Mouse (Mus musculus) lung, postnatal 0 days (tissue): ENCODE data around the gene Tspan9. TPM values are rescaled to one million over a fixed set of nuclear protein-coding genes. Genes with fewer than 3 reads are reported as not detected.

Source experiments
- ATAC-seq: fragments of 200-750 bp; cut with Nextera tagmentation; 2 replicates; pipeline ENCODE4 v1.8.0; 2017; ENCODE audit warnings: moderate library complexity
- DNase-seq: peaks from one replicate; pipeline ENCODE4 v3.0.0-alpha.2; 2016; ENCODE audit warnings: low spot score
- H3K27ac ChIP-seq: fragments of 300-500 bp; sonication (generic); 2 replicates; pipeline ENCODE4 v1.5.1; 2014; ENCODE audit warnings: antibody characterized with exemption, mild to moderate bottlenecking, low read length, mixed read lengths
- H3K27me3 ChIP-seq: fragments of 300-500 bp; sonication (generic); replicated peaks from 2 replicates; pipeline ENCODE4 v1.6.1; 2014; ENCODE audit warnings: low read length, mixed read lengths; ENCODE audit not compliant: insufficient read depth
- H3K36me3 ChIP-seq: fragments of 300-500 bp; sonication (generic); 2 replicates; pipeline ENCODE4 v1.6.1; 2014; ENCODE audit warnings: low read length, mixed read lengths; ENCODE audit not compliant: insufficient read depth
- H3K4me1 ChIP-seq: fragments of 300-500 bp; sonication (generic); 2 replicates; pipeline ENCODE4 v1.6.1; 2014; ENCODE audit warnings: antibody characterized with exemption, low read depth, low read length, mixed read lengths; ENCODE audit not compliant: insufficient read depth
- H3K4me2 ChIP-seq: fragments of 300-500 bp; sonication (generic); replicated peaks from 2 replicates; pipeline ENCODE4 v1.6.1; 2014; ENCODE audit warnings: low read depth, mild to moderate bottlenecking, low read length, moderate library complexity, mixed read lengths
- H3K4me3 ChIP-seq: fragments of 300-500 bp; sonication (generic); 2 replicates; pipeline ENCODE4 v1.5.1; 2014; ENCODE audit warnings: low read depth, low read length
- H3K9ac ChIP-seq: fragments of 300-500 bp; sonication (generic); replicated peaks from 2 replicates; pipeline ENCODE4 v1.6.1; 2014; ENCODE audit warnings: low read depth, mild to moderate bottlenecking
- H3K9me3 ChIP-seq: fragments of 300-500 bp; sonication (generic); 2 replicates; pipeline ENCODE4 v1.6.1; 2016; ENCODE audit warnings: low read length, mixed read lengths
- CTCF ChIP-seq: IDR thresholded peaks from 2 replicates; pipeline ENCODE4 v1.5.1; 2016; ENCODE audit warnings: antibody characterized with exemption, mild to moderate bottlenecking
- EP300 ChIP-seq: IDR thresholded peaks from 2 replicates; pipeline ENCODE4 v1.6.1; 2016; ENCODE audit warnings: antibody characterized with exemption, mild to moderate bottlenecking, control low read depth
- WGBS: fragments of 180-500 bp; shearing (Covaris S2); extraction: QIAGEN DNeasy Blood & Tissue Kit; methylation state at CpG from one replicate; pipeline ENCODE4 v1.1.7; 2014; 5-methylcytosine and 5-hydroxymethylcytosine counted together
- polyA plus RNA-seq: library from polyadenylated mRNA; unstranded; fragments of >200 nt; fragmentation: Nextera tagmentation; extraction: Ambion mirVana; gene quantifications from 2 replicates; pipeline ENCODE4 v1.2.1, GENCODE M21; 2015

Gene Tspan9
- polyA plus RNA-seq, 1 experiment from 2014 or later = 136 TPM

DNA sequence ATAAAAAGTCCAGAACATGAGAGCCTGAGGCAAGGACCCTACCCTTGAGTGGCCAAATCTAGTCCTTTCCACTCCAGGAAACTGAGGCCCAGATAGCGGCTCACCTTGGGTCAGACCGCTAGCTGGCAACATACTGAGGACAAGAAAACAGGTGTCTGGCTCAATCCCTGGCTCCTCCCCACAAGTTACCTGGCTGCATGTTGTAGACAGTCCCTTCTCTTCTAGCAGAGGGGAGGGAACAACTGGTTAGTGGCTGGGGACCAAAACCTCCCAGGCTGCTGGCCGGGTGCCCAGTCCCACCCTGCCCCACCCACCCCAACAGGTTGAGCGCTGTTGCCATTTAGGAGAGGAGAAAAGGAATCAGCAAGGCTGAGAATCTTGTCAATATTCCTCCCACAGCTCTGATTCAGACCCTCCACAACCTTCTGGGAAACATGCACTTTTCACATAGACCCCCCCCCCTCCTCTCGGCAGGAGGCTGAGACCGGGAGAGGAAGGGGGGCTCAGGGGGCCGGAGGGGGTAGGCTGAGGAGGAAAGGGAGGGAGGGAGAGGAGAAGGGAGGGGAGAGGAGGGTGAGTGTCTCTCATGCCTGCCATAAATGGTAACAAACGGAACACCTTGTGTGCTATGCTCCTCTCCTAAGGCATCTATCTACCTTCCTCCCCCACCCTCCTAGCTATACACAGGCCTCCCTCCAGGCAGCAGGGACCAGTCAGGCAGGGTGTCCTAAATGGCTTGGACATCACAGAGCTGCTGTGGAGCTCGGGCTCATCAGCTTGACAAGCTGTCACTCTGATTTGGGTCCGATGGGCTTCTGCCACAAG, 122.1 kb downstream of the Tspan9 start:
- TF ChIP-seq EP300 = no peak
- TF ChIP-seq CTCF = no peak
- Histone ChIP-seq H3K9ac (no peak overlapping the region), H3K27me3 (no peaks in the 10 kb centered on the region), H3K4me3 (no peak overlapping the region), H3K4me2 (no peak overlapping the region), H3K4me1 (no peaks in the 10 kb centered on the region), H3K36me3 (no peaks in the 10 kb centered on the region), H3K9me3 (no peaks in the 10 kb centered on the region), H3K27ac (no peak overlapping the region)
- peak; percentile 46 for ATAC-seq
- 42% methylated on average over 7 of the region's 10 CpGs for WGBS
- peak; percentile 30 for DNase-seq

DNA sequence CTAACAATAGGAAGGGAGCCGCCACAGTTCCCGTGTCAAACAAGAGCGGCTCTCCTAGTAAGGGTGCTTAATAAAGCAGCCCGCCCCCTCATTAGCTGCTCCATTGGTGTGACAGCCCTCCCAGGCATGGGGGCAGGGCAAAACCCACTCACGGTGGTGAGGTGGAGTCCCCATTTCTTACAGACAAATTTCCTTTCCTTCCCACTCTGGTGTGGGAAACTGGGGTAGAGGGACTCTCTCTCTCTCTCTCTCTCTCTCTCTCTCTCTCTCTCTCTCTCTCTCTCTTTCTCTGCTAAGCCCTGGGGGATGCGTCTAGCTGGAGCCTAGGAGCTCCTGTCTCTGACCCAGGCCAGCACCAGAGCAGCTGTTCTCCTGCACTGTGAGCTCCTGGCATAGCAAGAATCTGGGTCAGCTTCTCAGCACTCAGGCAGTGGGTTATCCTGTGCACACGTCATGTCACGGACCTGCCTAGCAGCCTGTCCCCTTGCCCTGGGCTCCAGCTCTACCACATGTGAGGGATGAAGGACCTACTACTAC, 122.8 kb downstream of the Tspan9 start:
- no peak overlapping the region for H3K9ac ChIP-seq
- H3K27me3 ChIP-seq = no peaks in the 10 kb centered on the region
- DNase-seq (no peak), ATAC-seq (no peak)
- TF ChIP-seq EP300 (no peak), CTCF (no peak)
- H3K27ac ChIP-seq = no peak overlapping the region
- no peaks in the 10 kb centered on the region for H3K9me3 ChIP-seq
- H3K4me3 ChIP-seq = no peak overlapping the region
- H3K4me1 ChIP-seq = no peaks in the 10 kb centered on the region
- 54% methylated on average over 8 of the region's 8 CpGs for WGBS
- no peaks in the 10 kb centered on the region for H3K36me3 ChIP-seq
- H3K4me2 ChIP-seq = no peak overlapping the region

- Histone ChIP-seq H3K27me3 (no peaks in the 10 kb centered on the region), H3K9me3 (no peaks in the 10 kb centered on the region), H3K27ac (no peak overlapping the region), H3K4me3 (no peak overlapping the region), H3K4me1 (no peaks in the 10 kb centered on the region), H3K36me3 (no peaks in the 10 kb centered on the region), H3K9ac (no peak overlapping the region), H3K4me2 (no peak overlapping the region)
- ATAC-seq (no peak), DNase-seq (no peak)
- TF ChIP-seq EP300 (no peak), CTCF (no peak)
- WGBS = 84% methylated on average over 4 of the region's 4 CpGs
Measured at GRCm38 (mm10) chr6:128020053-128020452, 123.3 kb downstream of the Tspan9 start.

GRCm38 (mm10) chr6:128019119-128019518, 124.3 kb downstream of the Tspan9 start:
- Histone ChIP-seq H3K36me3 (no peaks in the 10 kb centered on the region), H3K4me2 (no peak overlapping the region), H3K27me3 (no peaks in the 10 kb centered on the region), H3K9ac (no peak overlapping the region), H3K4me1 (no peaks in the 10 kb centered on the region), H3K9me3 (no peaks in the 10 kb centered on the region), H3K27ac (no peak overlapping the region), H3K4me3 (no peak overlapping the region)
- DNase-seq (no peak), ATAC-seq (no peak)
- 80% methylated on average over 7 of the region's 7 CpGs for WGBS
- TF ChIP-seq CTCF = no peak
- no peak for TF ChIP-seq EP300

DNA sequence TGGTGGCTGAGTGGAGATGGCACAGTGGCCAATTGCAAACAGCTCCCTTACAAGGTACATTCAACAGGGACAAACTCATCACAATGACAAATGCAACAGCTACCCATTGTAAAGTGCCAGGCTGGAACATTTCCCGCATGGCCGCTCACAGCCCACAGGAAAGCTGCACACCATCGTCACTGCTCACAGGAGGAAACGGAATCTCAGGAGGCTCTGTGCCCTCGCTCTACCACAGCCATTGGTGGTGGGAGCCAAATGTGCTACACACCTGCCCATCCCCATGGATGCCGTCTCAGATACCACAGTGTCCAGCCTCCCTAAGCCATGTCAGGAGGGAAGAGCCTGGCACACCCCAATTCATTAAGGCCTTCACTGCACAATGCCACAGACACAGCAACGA, 128.1 kb downstream of the Tspan9 start:
- ATAC-seq (no peak), DNase-seq (no peak)
- H3K4me2 ChIP-seq = no peak overlapping the region
- H3K27me3 ChIP-seq = no peaks in the 10 kb centered on the region
- WGBS = 84% methylated on average over 7 of the region's 7 CpGs
- no peaks in the 10 kb centered on the region for H3K4me1 ChIP-seq
- no peaks in the 10 kb centered on the region for H3K9me3 ChIP-seq
- no peak overlapping the region for H3K9ac ChIP-seq
- H3K36me3 ChIP-seq = no peaks in the 10 kb centered on the region; the same call in 1 of the 2 replicates
- no peak overlapping the region for H3K4me3 ChIP-seq
- TF ChIP-seq CTCF (no peak), EP300 (no peak)
- H3K27ac ChIP-seq = no peak overlapping the region

DNA sequence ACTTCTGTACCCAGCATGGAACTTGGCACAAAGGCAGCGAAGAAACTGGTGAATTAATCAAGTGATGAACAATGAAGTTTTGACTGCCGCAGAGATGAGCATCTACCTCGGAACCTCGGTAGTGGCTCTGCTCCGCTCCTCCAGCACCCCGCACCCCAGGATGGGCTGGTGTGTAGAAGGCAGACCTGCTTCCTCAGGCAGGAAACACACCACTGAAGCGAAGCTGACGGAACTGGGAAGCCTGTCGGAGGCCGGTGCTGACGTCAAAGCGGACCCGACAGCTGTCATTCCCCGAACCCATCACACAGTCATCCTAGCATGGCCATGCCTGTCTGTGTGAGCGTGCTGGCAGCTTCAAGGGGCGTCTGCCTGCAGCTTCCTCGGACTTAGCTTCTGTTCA, 131.6 kb downstream of the Tspan9 start:
- no peak for TF ChIP-seq CTCF
- TF ChIP-seq EP300 = no peak
- H3K4me2 ChIP-seq = no peak overlapping the region
- H3K4me3 ChIP-seq = no peak overlapping the region
- H3K4me1 ChIP-seq = no peaks in the 10 kb centered on the region; the same call in 1 of the 2 replicates
- H3K27ac ChIP-seq = no peak overlapping the region
- ATAC-seq (peak; percentile 55), DNase-seq (no peak)
- H3K36me3 ChIP-seq = no peaks in the 10 kb centered on the region; the same call in 1 of the 2 replicates
- H3K27me3 ChIP-seq = no peaks in the 10 kb centered on the region
- H3K9ac ChIP-seq = no peak overlapping the region
- H3K9me3 ChIP-seq = no peaks in the 10 kb centered on the region
- WGBS = 65% methylated on average over 17 of the region's 17 CpGs
